Mouse (Mus musculus) spleen, adult 2 months (tissue): ENCODE results near the gene Tmx4.

Source experiments
- CTCF ChIP-seq: fragments of 200-500 bp; IDR thresholded peaks from 2 replicates; pipeline ENCODE4 v1.5.1; 2011; ENCODE audit warnings: mild to moderate bottlenecking, inconsistent platforms; ENCODE audit not compliant: insufficient read depth, insufficient read length, insufficient replicate concordance; ENCODE audit errors: extremely low read depth
- POLR2A ChIP-seq: fragments of 200-500 bp; IDR thresholded peaks from 2 replicates; pipeline ENCODE4 v1.6.1; 2011; ENCODE audit warnings: low read depth, low read length, inconsistent platforms

GRCm38 (mm10) chr2:134641372-134641771, 2.6 kb downstream of the Tmx4 start:
- TF ChIP-seq CTCF, result no peak
- TF ChIP-seq POLR2A, result no peak
